Mouse (Mus musculus) embryonic fibroblast, embryonic 13.5 days (primary cell): ENCODE measurements around the gene Cnbp.

Source experiments
- CTCF ChIP-seq: IDR thresholded peaks from 2 replicates; pipeline ENCODE4 v1.5.1; 2011; ENCODE audit warnings: mild to moderate bottlenecking, control low read depth, low read length, moderate library complexity, borderline replicate concordance; ENCODE audit not compliant: insufficient read depth
- POLR2A ChIP-seq: IDR thresholded peaks from 2 replicates; pipeline ENCODE4 v1.6.1; 2011; ENCODE audit warnings: low read depth, mild to moderate bottlenecking, control low read depth, low read length, moderate library complexity

DNA sequence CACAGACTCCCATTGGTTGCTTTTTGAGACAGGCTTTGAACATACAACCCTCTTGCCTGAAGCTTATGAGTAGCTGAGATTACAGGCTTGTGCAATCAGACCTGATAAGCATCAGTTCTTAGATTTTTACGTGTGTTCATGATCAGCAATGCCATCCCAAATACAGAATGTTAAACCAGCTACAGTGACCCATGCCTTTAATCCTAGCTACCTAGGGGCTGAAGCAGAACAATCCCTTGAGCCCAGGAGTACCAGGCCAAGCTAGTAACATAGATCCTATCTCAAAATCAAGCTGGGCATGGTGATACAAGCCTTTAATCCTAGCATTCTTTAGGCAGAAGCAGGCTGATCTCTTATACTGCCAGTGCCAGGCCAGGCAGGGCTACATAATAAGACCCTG lies 46.9 kb downstream of the Cnbp start:
- TF ChIP-seq POLR2A (no peak), CTCF (no peak)
